Mouse (Mus musculus) adrenal gland, adult 2 months (tissue): ENCODE data around the gene Prr15. TPM values are rescaled to one million over a fixed set of nuclear protein-coding genes. Genes with fewer than 3 reads are reported as not detected.

Source experiments
- polyA plus RNA-seq: library from polyadenylated mRNA; depleted of rRNA; stranded (reverse); fragments of >200 nt; gene quantifications from 2 replicates; pipeline ENCODE4 v1.2.3, GENCODE M21; 2012; rRNA removed
- total RNA-seq, 2 experiments: library from RNA; stranded (reverse); gene quantifications; 2 replicates each; pipeline ENCODE4 v1.2.3; 2021

Gene Prr15
- total and polyA plus RNA-seq, 3 experiments, result 1.4 to 6.2 (median 2.1) TPM

Other genes starting within 250 kb of the Prr15 start
- gene Wipf3, start 103.8 kb downstream of the Prr15 start, total RNA-seq, result 1 to 10 TPM; 1.3 to 2.0 TPM
- 0.65 and 0.69 TPM in 2 replicates for gene Wipf3, start 103.8 kb downstream of the Prr15 start, polyA plus RNA-seq
- 10 to 100 TPM; 31.4 to 53.7 TPM for gene Scrn1, start 240.7 kb downstream of the Prr15 start, total RNA-seq
- gene Scrn1, start 240.7 kb downstream of the Prr15 start, polyA plus RNA-seq, result 7.7 and 9.6 TPM in 2 replicates